ENCODE assay signal across 12 mouse cellular contexts in genomic region chr10:108679675-108680390, GRCm38 (mm10). TPM values are rescaled to one million over a fixed set of nuclear protein-coding genes. Genes with fewer than 3 reads are reported as not detected.
DNase-seq lines count a peak whose midpoint lies in the region; ATAC-seq and TF ChIP-seq lines count a peak whose summit lies in the region.
"Had no signal": no experiment of that assay in that cellular context is flagged by ENCODE, and none has a peak within 500 bp of the region (broad histone marks: within the 10 kb centered on the region; RNA-seq: fewer than 3 reads in every experiment).

No protein-coding gene starts in this region.

- no peak for DNase-seq in heart, postnatal 36 days
- peak; percentile 91 for DNase-seq in brain, embryonic 14.5 days (ENCODE audit: low read depth)
- DNase-seq in cerebellum, postnatal 10 days, result peak; percentile 50 to 56
- DNase-seq in left cerebral cortex, adult 9 months (ENCODE audit: low spot score in 2 of 2), result peak; percentile 59 to 64
- DNase-seq in embryo, embryonic 11 days, result no peak
- no peak for DNase-seq in thymus, postnatal 36 days
- no peak for DNase-seq in embryo, embryonic 10.5 days (ENCODE audit: low spot score)

- H3K4me2 ChIP-seq in heart, embryonic 15.5 days, result peak overlapping the region; percentile 26
- H3K4me2 ChIP-seq: lung, embryonic 15.5 days had no signal

- H3K4me3 ChIP-seq in heart, embryonic 15.5 days, result no peak overlapping the region
- H3K4me3 ChIP-seq: lung, embryonic 15.5 days had no signal

- intact Hi-C loops in heart, postnatal 36 days (cut with DNase I), result no loop called here

- 32% methylated on average over 14 of the region's 14 CpGs for WGBS in heart, embryonic 15.5 days

- TF ChIP-seq CTCF in brain, embryonic 14.5 days (IDR thresholded peaks at IDR 0.05; ENCODE audit: borderline replicate concordance, extremely low read depth, insufficient read depth, insufficient read length), result no peak

- no peak overlapping the region for H3K9ac ChIP-seq in heart, embryonic 15.5 days
- H3K9ac ChIP-seq: lung, embryonic 15.5 days had no signal

- H3K4me1 ChIP-seq in heart, embryonic 15.5 days (replicated peaks), result peaks cover 10% of the 10 kb centered on the region
- H3K4me1 ChIP-seq: lung, embryonic 15.5 days had no signal

- peak; percentile 62 for ATAC-seq in heart, embryonic 15.5 days (replicated peaks; ENCODE audit: insufficient number of reproducible peaks, insufficient read depth, low FRiP score, low read depth)

- TF ChIP-seq POLR2A in brain, embryonic 14.5 days (IDR thresholded peaks at IDR 0.05; ENCODE audit: borderline replicate concordance, extremely low read depth, insufficient read depth, insufficient read length, poor library complexity, severe bottlenecking), result no peak

- H3K9me3 ChIP-seq in heart, embryonic 15.5 days (replicated peaks), result no peaks in the 10 kb centered on the region
- H3K9me3 ChIP-seq: lung, embryonic 15.5 days had no signal

- H3K27me3 ChIP-seq in heart, embryonic 15.5 days, result no peaks in the 10 kb centered on the region
- H3K27me3 ChIP-seq: lung, embryonic 15.5 days had no signal

- 0 out of 2 replicates have a peak overlapping the region, but pooled peaks have one; percentile 7 for H3K27ac ChIP-seq in heart, embryonic 15.5 days
- H3K27ac ChIP-seq: lung, embryonic 15.5 days had no signal

- H3K36me3 ChIP-seq in heart, embryonic 15.5 days, result no peaks in the 10 kb centered on the region
- H3K36me3 ChIP-seq: lung, embryonic 15.5 days had no signal

RNA-seq across cellular contexts. Expression of gene Gm5136, which starts 20.1 kb away (rescaled TPM):
- not detected in 2 replicates for polyA plus RNA-seq in heart, embryonic 15.5 days (2015; fragmentation: Nextera tagmentation; extraction: Ambion mirVana)
- total RNA-seq in heart, postnatal 36 days (2021), result not detected
- 0.29 and 0.55 TPM in 2 replicates for polyA plus RNA-seq in brain, embryonic 14.5 days (2012; rRNA removed)
- total RNA-seq: gastrocnemius, adult 18-20 months had no signal
- polyA plus RNA-seq: large intestine, adult 2 months; lung, embryonic 15.5 days; small intestine, adult 2 months had no signal

Comparison
In these comparisons a context has a peak if more than half of its experiments do, and no peak if none do; other contexts are left out.
1. DNase-seq: peak in brain, embryonic 14.5 days (single experiment), cerebellum, postnatal 10 days (2 of 2) and left cerebral cortex, adult 9 months (2 of 2); none in heart, postnatal 36 days (0 of 2), embryo, embryonic 11 days (single experiment), thymus, postnatal 36 days (0 of 2) and embryo, embryonic 10.5 days (single experiment).